Mouse (Mus musculus) splenic B cell, adult 2 months (primary cell): ENCODE results near the gene Chst3.
"Not testable (repeated sequence)": the region's sequence is repeated elsewhere in the genome, so short reads cannot be mapped to it uniquely, and the experiment has no call there.

Experiments used
- DNase-seq: peaks from one replicate; pipeline ENCODE4 v3.0.0-alpha.2; 2011; ENCODE audit warnings: low read depth, low spot score
- H3K27me3 ChIP-seq: 2 replicates; pipeline ENCODE4 v1.6.1; 2012; ENCODE audit warnings: mild to moderate bottlenecking, low read length, moderate library complexity, mixed read lengths; ENCODE audit not compliant: control insufficient read depth, poor library complexity, insufficient read depth, severe bottlenecking
- H3K36me3 ChIP-seq: 2 replicates; pipeline ENCODE4 v1.6.1; 2012; ENCODE audit warnings: mild to moderate bottlenecking, low read length, moderate library complexity, mixed read lengths; ENCODE audit not compliant: control insufficient read depth, poor library complexity, insufficient read depth, severe bottlenecking

Chst3 gene

GRCm38 (mm10) chr10:60166068-60166467, 53.0 kb downstream of the Chst3 start:
- DNase-seq, result no peak
- H3K36me3 ChIP-seq, result no peaks in the 10 kb centered on the region
- no peaks in the 10 kb centered on the region for H3K27me3 ChIP-seq

- Histone ChIP-seq H3K36me3 (no peaks in the 10 kb centered on the region), H3K27me3 (no peaks in the 10 kb centered on the region)
- no peak for DNase-seq
Measured at GRCm38 (mm10) chr10:60164869-60165268, 54.2 kb downstream of the Chst3 start.

GRCm38 (mm10) chr10:60162973-60163255, 56.1 kb downstream of the Chst3 start:
- Histone ChIP-seq H3K27me3 (no peaks in the 10 kb centered on the region), H3K36me3 (no peaks in the 10 kb centered on the region; the same call in 1 of the 2 replicates)
- peak; percentile 61 for DNase-seq

GRCm38 (mm10) chr10:60162184-60162972, 56.7 kb downstream of the Chst3 start:
- peak; percentile 85 for DNase-seq
- not testable (repeated sequence) for H3K36me3 ChIP-seq, H3K27me3 ChIP-seq

GRCm38 (mm10) chr10:60161397-60161796, 57.7 kb downstream of the Chst3 start:
- H3K27me3 ChIP-seq, H3K36me3 ChIP-seq: not testable (repeated sequence)
- DNase-seq, result peak; percentile 70

- no peak for DNase-seq
- H3K27me3 ChIP-seq, result no peaks in the 10 kb centered on the region
- no peaks in the 10 kb centered on the region; the same call in 1 of the 2 replicates for H3K36me3 ChIP-seq
Measured at GRCm38 (mm10) chr10:60158144-60158543, 60.9 kb downstream of the Chst3 start.

GRCm38 (mm10) chr10:60156016-60156415, 63.0 kb downstream of the Chst3 start:
- no peak for DNase-seq
- Histone ChIP-seq H3K27me3 (no peaks in the 10 kb centered on the region), H3K36me3 (no peaks in the 10 kb centered on the region; the same call in 1 of the 2 replicates)

- no peaks in the 10 kb centered on the region for H3K36me3 ChIP-seq
- no peaks in the 10 kb centered on the region for H3K27me3 ChIP-seq
- peak; percentile 22 for DNase-seq
Measured at GRCm38 (mm10) chr10:60151107-60151663, 67.9 kb downstream of the Chst3 start.

- peak; percentile 94 for DNase-seq
- no peaks in the 10 kb centered on the region for H3K27me3 ChIP-seq
- no peaks in the 10 kb centered on the region for H3K36me3 ChIP-seq
Measured at GRCm38 (mm10) chr10:60148087-60148486, 71.0 kb downstream of the Chst3 start.

- not testable (repeated sequence) for H3K27me3 ChIP-seq, H3K36me3 ChIP-seq
- DNase-seq, result peak; percentile 24
Measured at GRCm38 (mm10) chr10:60147510-60148047, 71.5 kb downstream of the Chst3 start.

GRCm38 (mm10) chr10:60141656-60142160, 77.4 kb downstream of the Chst3 start:
- DNase-seq, result no peak
- Histone ChIP-seq H3K27me3 (no peaks in the 10 kb centered on the region), H3K36me3 (no peaks in the 10 kb centered on the region)

GRCm38 (mm10) chr10:60140751-60141150, 78.3 kb downstream of the Chst3 start:
- H3K36me3 ChIP-seq, result no peaks in the 10 kb centered on the region
- no peaks in the 10 kb centered on the region for H3K27me3 ChIP-seq
- DNase-seq, result no peak

- no peaks in the 10 kb centered on the region for H3K36me3 ChIP-seq
- no peaks in the 10 kb centered on the region for H3K27me3 ChIP-seq
- no peak for DNase-seq
Measured at GRCm38 (mm10) chr10:60138680-60139079, 80.4 kb downstream of the Chst3 start.

- H3K27me3 ChIP-seq, result no peaks in the 10 kb centered on the region
- DNase-seq, result no peak
- H3K36me3 ChIP-seq, result no peaks in the 10 kb centered on the region
Measured at GRCm38 (mm10) chr10:60136935-60137334, 82.1 kb downstream of the Chst3 start.

- H3K27me3 ChIP-seq, DNase-seq, H3K36me3 ChIP-seq: not testable (repeated sequence)
Measured at GRCm38 (mm10) chr10:60136010-60136409, 83.0 kb downstream of the Chst3 start.
